Mouse (Mus musculus) heart, embryonic 15.5 days (tissue): ENCODE measurements around the gene Atp2b1. TPM values are rescaled to one million over a fixed set of nuclear protein-coding genes. Genes with fewer than 3 reads are reported as not detected.

Experiments
- ATAC-seq: fragments of 200-750 bp; cut with Nextera tagmentation; replicated peaks from 2 replicates; pipeline ENCODE4 v1.8.0; 2017; ENCODE audit warnings: low read depth, moderate TSS enrichment; ENCODE audit not compliant: insufficient number of reproducible peaks, insufficient read depth, low FRiP score
- H3K27ac ChIP-seq: fragments of 300-500 bp; sonication (generic); 2 replicates; pipeline ENCODE4 v1.5.1; 2015; ENCODE audit warnings: mild to moderate bottlenecking, inconsistent platforms
- H3K27me3 ChIP-seq: fragments of 300-500 bp; sonication (generic); 2 replicates; pipeline ENCODE4 v1.6.1; 2015; ENCODE audit warnings: inconsistent platforms
- H3K36me3 ChIP-seq: fragments of 300-500 bp; sonication (generic); 2 replicates; pipeline ENCODE4 v1.6.1; 2015; ENCODE audit warnings: mild to moderate bottlenecking, inconsistent platforms
- H3K4me1 ChIP-seq: fragments of 300-500 bp; sonication (generic); replicated peaks from 2 replicates; pipeline ENCODE4 v1.6.1; 2015; ENCODE audit warnings: inconsistent platforms
- H3K4me2 ChIP-seq: fragments of 300-500 bp; sonication (generic); 2 replicates; pipeline ENCODE4 v1.6.1; 2015; ENCODE audit warnings: inconsistent platforms, mild to moderate bottlenecking, moderate library complexity
- H3K4me3 ChIP-seq: fragments of 300-500 bp; sonication (generic); 2 replicates; pipeline ENCODE4 v1.5.1; 2015; ENCODE audit warnings: mild to moderate bottlenecking, inconsistent platforms
- H3K9ac ChIP-seq: fragments of 300-500 bp; sonication (generic); 2 replicates; pipeline ENCODE4 v1.6.1; 2015; ENCODE audit warnings: mild to moderate bottlenecking, inconsistent platforms
- H3K9me3 ChIP-seq: fragments of 300-500 bp; sonication (generic); replicated peaks from 2 replicates; pipeline ENCODE4 v1.6.1; 2016; ENCODE audit warnings: inconsistent platforms
- WGBS: fragments of 180-500 bp; shearing (Covaris S2); methylation state at CpG from one replicate; pipeline ENCODE4 v1.1.7; 2015; ENCODE audit warnings: mixed read lengths; 5-methylcytosine and 5-hydroxymethylcytosine counted together
- polyA plus RNA-seq: library from polyadenylated mRNA; unstranded; fragments of >200 nt; fragmentation: Nextera tagmentation; extraction: Ambion mirVana; gene quantifications from 2 replicates; pipeline ENCODE4 v1.2.1, GENCODE M21; 2015

Gene Atp2b1
- polyA plus RNA-seq = 87.1 and 88.3 TPM in 2 replicates

- Histone ChIP-seq H3K9ac (peak within 1 kb of the TSS; percentile 99), H3K4me3 (peak within 1 kb of the TSS; percentile 99), H3K36me3 (no peaks in the 10 kb centered on the region), H3K4me2 (peak within 1 kb of the TSS; percentile 71), H3K27ac (peak within 1 kb of the TSS; percentile 100), H3K4me1 (peaks cover 16% of the 10 kb centered on the region), H3K27me3 (no peaks in the 10 kb centered on the region), H3K9me3 (no peaks in the 10 kb centered on the region)
- peak; percentile 92 for ATAC-seq
- under 1% methylated on average over 77 of the region's 120 CpGs for WGBS
These were observed at the start of gene Atp2b1 for GRCm38 (mm10) chr10:98913961-98914809. Gene Atp2b1, plus strand, starts transcription at chr10:98914406.

GRCm38 (mm10) chr10:98864851-98865250 lies 49.4 kb upstream of the Atp2b1 start:
- WGBS = 60% methylated on average over 3 of the region's 3 CpGs
- no peaks in the 10 kb centered on the region for H3K27me3 ChIP-seq
- no peak overlapping the region for H3K9ac ChIP-seq
- H3K4me1 ChIP-seq = no peaks in the 10 kb centered on the region
- no peaks in the 10 kb centered on the region for H3K9me3 ChIP-seq
- no peak overlapping the region for H3K4me3 ChIP-seq
- H3K36me3 ChIP-seq = no peaks in the 10 kb centered on the region
- no peak overlapping the region for H3K27ac ChIP-seq
- no peak for ATAC-seq
- no peak overlapping the region for H3K4me2 ChIP-seq

GRCm38 (mm10) chr10:98866836-98867370 lies 47.3 kb upstream of the Atp2b1 start:
- Histone ChIP-seq H3K4me1 (no peaks in the 10 kb centered on the region), H3K36me3 (no peaks in the 10 kb centered on the region), H3K4me2 (no peak overlapping the region), H3K9me3 (no peaks in the 10 kb centered on the region), H3K9ac (no peak overlapping the region), H3K4me3 (no peak overlapping the region), H3K27ac (no peak overlapping the region), H3K27me3 (no peaks in the 10 kb centered on the region)
- WGBS = 94% methylated on average over 5 of the region's 5 CpGs
- ATAC-seq = no peak

- no peaks in the 10 kb centered on the region for H3K9me3 ChIP-seq
- no peak overlapping the region for H3K4me2 ChIP-seq
- H3K4me3 ChIP-seq = no peak overlapping the region
- WGBS = 77% methylated on average over 4 of the region's 4 CpGs
- no peak overlapping the region for H3K9ac ChIP-seq
- H3K27ac ChIP-seq = no peak overlapping the region
- no peaks in the 10 kb centered on the region for H3K4me1 ChIP-seq
- ATAC-seq = no peak
- no peaks in the 10 kb centered on the region for H3K27me3 ChIP-seq
- no peaks in the 10 kb centered on the region for H3K36me3 ChIP-seq
These were observed 45.8 kb upstream of the Atp2b1 start for GRCm38 (mm10) chr10:98868351-98868908.

- Histone ChIP-seq H3K9me3 (no peaks in the 10 kb centered on the region), H3K27ac (no peak overlapping the region), H3K4me2 (no peak overlapping the region), H3K4me3 (no peak overlapping the region), H3K9ac (no peak overlapping the region), H3K27me3 (no peaks in the 10 kb centered on the region), H3K36me3 (no peaks in the 10 kb centered on the region), H3K4me1 (no peaks in the 10 kb centered on the region)
- ATAC-seq = no peak
- WGBS = 79% methylated on average over 3 of the region's 3 CpGs
These were observed 36.4 kb upstream of the Atp2b1 start for GRCm38 (mm10) chr10:98877855-98878254.

- 60% methylated on average over 2 of the region's 2 CpGs for WGBS
- Histone ChIP-seq H3K9ac (no peak overlapping the region), H3K9me3 (no peaks in the 10 kb centered on the region), H3K4me2 (no peak overlapping the region), H3K4me1 (no peaks in the 10 kb centered on the region), H3K27me3 (no peaks in the 10 kb centered on the region), H3K27ac (no peak overlapping the region), H3K36me3 (no peaks in the 10 kb centered on the region), H3K4me3 (no peak overlapping the region)
- no peak for ATAC-seq
These were observed 35.6 kb upstream of the Atp2b1 start for GRCm38 (mm10) chr10:98878636-98879035.

- Histone ChIP-seq H3K27me3 (no peaks in the 10 kb centered on the region), H3K4me1 (no peaks in the 10 kb centered on the region), H3K4me2 (no peak overlapping the region), H3K9me3 (no peaks in the 10 kb centered on the region), H3K4me3 (no peak overlapping the region), H3K36me3 (no peaks in the 10 kb centered on the region), H3K9ac (no peak overlapping the region), H3K27ac (no peak overlapping the region)
- 77% methylated on average over 8 of the region's 8 CpGs for WGBS
- ATAC-seq = no peak; the same call in 1 of the 2 replicates
These were observed 34.1 kb upstream of the Atp2b1 start for GRCm38 (mm10) chr10:98880057-98880456.

GRCm38 (mm10) chr10:98880711-98881110 lies 33.5 kb upstream of the Atp2b1 start:
- 43% methylated on average over 2 of the region's 2 CpGs for WGBS
- Histone ChIP-seq H3K27me3 (no peaks in the 10 kb centered on the region), H3K4me3 (no peak overlapping the region), H3K9ac (no peak overlapping the region), H3K4me1 (no peaks in the 10 kb centered on the region), H3K27ac (no peak overlapping the region), H3K4me2 (no peak overlapping the region), H3K36me3 (no peaks in the 10 kb centered on the region), H3K9me3 (no peaks in the 10 kb centered on the region)
- ATAC-seq = no peak

GRCm38 (mm10) chr10:98881492-98881891 lies 32.7 kb upstream of the Atp2b1 start:
- Histone ChIP-seq H3K9me3 (no peaks in the 10 kb centered on the region), H3K4me2 (no peak overlapping the region), H3K27ac (no peak overlapping the region), H3K27me3 (no peaks in the 10 kb centered on the region), H3K4me3 (no peak overlapping the region), H3K9ac (no peak overlapping the region), H3K36me3 (no peaks in the 10 kb centered on the region), H3K4me1 (no peaks in the 10 kb centered on the region)
- ATAC-seq = no peak
- 81% methylated on average over 6 of the region's 6 CpGs for WGBS

- no peaks in the 10 kb centered on the region for H3K27me3 ChIP-seq
- no peaks in the 10 kb centered on the region for H3K4me1 ChIP-seq
- no peak overlapping the region for H3K9ac ChIP-seq
- no peak overlapping the region for H3K27ac ChIP-seq
- no peak overlapping the region for H3K4me2 ChIP-seq
- no peaks in the 10 kb centered on the region for H3K36me3 ChIP-seq
- no peaks in the 10 kb centered on the region for H3K9me3 ChIP-seq
- no peak for ATAC-seq
- 68% methylated on average over 5 of the region's 5 CpGs for WGBS
- H3K4me3 ChIP-seq = no peak overlapping the region
These were observed 31.6 kb upstream of the Atp2b1 start for GRCm38 (mm10) chr10:98882587-98882986.

- Histone ChIP-seq H3K27me3 (no peaks in the 10 kb centered on the region), H3K4me3 (no peak overlapping the region), H3K9me3 (no peaks in the 10 kb centered on the region), H3K4me1 (no peaks in the 10 kb centered on the region), H3K36me3 (no peaks in the 10 kb centered on the region), H3K4me2 (no peak overlapping the region), H3K27ac (no peak overlapping the region), H3K9ac (no peak overlapping the region)
- WGBS = 75% methylated on average over 2 of the region's 2 CpGs
- ATAC-seq = no peak
These were observed 29.8 kb upstream of the Atp2b1 start for GRCm38 (mm10) chr10:98884445-98884844.
